Mouse (Mus musculus): ENCODE measurements around the gene Stmn1.

GRCm38 (mm10) chr4:134453619-134454400 is 14.3 kb upstream of the Stmn1 start:
- TF ChIP-seq POLR2A (IDR thresholded peaks at IDR 0.05; ENCODE audit: low read depth, low read length) (no peak), CTCF (IDR thresholded peaks at IDR 0.05; ENCODE audit: extremely low read depth, insufficient read length, insufficient replicate concordance, low read depth, low read length) (no peak)
